Mouse (Mus musculus): Measurements from ENCODE around the gene Lgals7.

DNA sequence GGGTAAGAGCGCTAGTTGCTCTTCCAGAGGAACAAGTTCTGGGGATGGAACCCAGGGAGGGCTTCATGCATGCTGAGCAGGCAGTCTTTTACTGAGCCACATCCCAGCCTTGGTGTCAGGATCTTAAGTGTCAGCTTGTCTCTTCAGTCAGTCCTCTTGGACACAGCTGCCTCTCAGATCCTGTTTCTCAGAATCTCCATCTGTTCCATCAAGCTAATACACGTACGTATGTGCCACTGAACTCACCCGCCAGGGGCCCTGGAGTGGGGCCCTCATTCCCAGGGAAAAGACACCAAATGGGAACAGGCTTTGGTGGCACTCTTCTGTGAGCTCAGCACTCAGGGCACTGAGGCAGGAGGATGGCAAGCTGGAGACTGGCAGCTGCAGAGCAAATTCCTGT is 14.2 kb downstream of the Lgals7 start:
- TF ChIP-seq POLR2A (IDR thresholded peaks at IDR 0.05; ENCODE audit: low read depth, low read length) (no peak), CTCF (IDR thresholded peaks at IDR 0.05; ENCODE audit: extremely low read depth, insufficient read depth, insufficient read length, insufficient replicate concordance) (no peak)
